Mouse (Mus musculus): Measurements from ENCODE around the gene Hnrnpll. TPM values are rescaled to one million over a fixed set of nuclear protein-coding genes. Genes with fewer than 3 reads are reported as not detected.

Hnrnpll gene
- polyA plus RNA-seq, 1 experiment from 2014 or later = 37.2 TPM

- H3K9me3 ChIP-seq (replicated peaks) = no peaks in the 10 kb centered on the region
- WGBS = 72% methylated on average over 3 of the region's 3 CpGs
- H3K4me3 ChIP-seq = no peak overlapping the region
- no peak for ATAC-seq (replicated peaks; ENCODE audit: insufficient number of reproducible peaks, insufficient read depth, low FRiP score, low read depth)
- no peak overlapping the region for H3K27ac ChIP-seq
- H3K36me3 ChIP-seq = no peaks in the 10 kb centered on the region
- no peaks in the 10 kb centered on the region for H3K27me3 ChIP-seq
- H3K4me1 ChIP-seq (replicated peaks) = peaks cover 1% of the 10 kb centered on the region; the same call in 1 of the 2 replicates
- H3K4me2 ChIP-seq = no peak overlapping the region
- no peak overlapping the region for H3K9ac ChIP-seq
Measured at GRCm38 (mm10) chr17:79995091-79995691, 66.9 kb downstream of the Hnrnpll start.

DNA sequence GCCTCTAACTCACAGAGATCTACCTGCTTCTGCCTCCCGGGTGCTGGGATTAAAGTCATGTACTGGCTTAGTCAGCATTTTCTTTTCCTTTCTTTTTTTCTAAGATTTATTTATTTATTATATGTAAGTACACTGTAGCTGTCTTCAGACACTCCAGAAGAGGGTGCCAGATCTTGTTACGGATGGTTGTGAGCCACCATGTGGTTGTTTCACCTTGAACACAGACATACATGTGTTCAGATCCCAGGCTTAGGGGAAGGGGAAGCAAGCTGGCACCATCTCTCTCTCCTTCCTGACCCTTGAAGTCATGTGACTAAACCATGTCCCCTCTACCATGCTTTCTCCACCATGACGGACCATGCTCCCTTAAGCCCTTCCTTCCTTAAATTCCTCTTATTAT, 70.0 kb downstream of the Hnrnpll start:
- no peak for ATAC-seq (replicated peaks; ENCODE audit: insufficient number of reproducible peaks, insufficient read depth, low FRiP score, low read depth)
- Histone ChIP-seq H3K27me3 (no peaks in the 10 kb centered on the region), H3K9me3 (replicated peaks) (no peaks in the 10 kb centered on the region), H3K36me3 (no peaks in the 10 kb centered on the region), H3K4me1 (replicated peaks) (peaks cover 7% of the 10 kb centered on the region), H3K9ac (no peak overlapping the region), H3K4me3 (no peak overlapping the region), H3K4me2 (no peak overlapping the region), H3K27ac (no peak overlapping the region)
- 88% methylated on average over 3 of the region's 3 CpGs for WGBS

- Histone ChIP-seq H3K4me2 (no peak overlapping the region), H3K4me3 (no peak overlapping the region), H3K27ac (no peak overlapping the region), H3K4me1 (replicated peaks) (peaks cover 7% of the 10 kb centered on the region), H3K27me3 (no peaks in the 10 kb centered on the region), H3K36me3 (no peaks in the 10 kb centered on the region), H3K9ac (no peak overlapping the region), H3K9me3 (replicated peaks) (no peaks in the 10 kb centered on the region)
- 74% methylated on average over 12 of the region's 12 CpGs for WGBS
- ATAC-seq (replicated peaks; ENCODE audit: insufficient number of reproducible peaks, insufficient read depth, low FRiP score, low read depth) = no peak
Measured at GRCm38 (mm10) chr17:79991166-79991958, 70.8 kb downstream of the Hnrnpll start.

GRCm38 (mm10) chr17:79990161-79990560, 72.0 kb downstream of the Hnrnpll start:
- H3K36me3 ChIP-seq = no peaks in the 10 kb centered on the region
- H3K9ac ChIP-seq = no peak overlapping the region
- ATAC-seq (replicated peaks; ENCODE audit: insufficient number of reproducible peaks, insufficient read depth, low FRiP score, low read depth) = no peak
- peaks cover 7% of the 10 kb centered on the region for H3K4me1 ChIP-seq (replicated peaks)
- WGBS = 54% methylated on average over 7 of the region's 7 CpGs
- H3K27ac ChIP-seq = no peak overlapping the region
- H3K4me2 ChIP-seq = no peak overlapping the region
- no peaks in the 10 kb centered on the region for H3K27me3 ChIP-seq
- no peaks in the 10 kb centered on the region for H3K9me3 ChIP-seq (replicated peaks)
- no peak overlapping the region for H3K4me3 ChIP-seq

GRCm38 (mm10) chr17:79984450-79984849, 77.7 kb downstream of the Hnrnpll start:
- no peaks in the 10 kb centered on the region for H3K27me3 ChIP-seq
- 92% methylated on average over 7 of the region's 7 CpGs for WGBS
- no peak for ATAC-seq (replicated peaks; ENCODE audit: insufficient number of reproducible peaks, insufficient read depth, low FRiP score, low read depth)

DNA sequence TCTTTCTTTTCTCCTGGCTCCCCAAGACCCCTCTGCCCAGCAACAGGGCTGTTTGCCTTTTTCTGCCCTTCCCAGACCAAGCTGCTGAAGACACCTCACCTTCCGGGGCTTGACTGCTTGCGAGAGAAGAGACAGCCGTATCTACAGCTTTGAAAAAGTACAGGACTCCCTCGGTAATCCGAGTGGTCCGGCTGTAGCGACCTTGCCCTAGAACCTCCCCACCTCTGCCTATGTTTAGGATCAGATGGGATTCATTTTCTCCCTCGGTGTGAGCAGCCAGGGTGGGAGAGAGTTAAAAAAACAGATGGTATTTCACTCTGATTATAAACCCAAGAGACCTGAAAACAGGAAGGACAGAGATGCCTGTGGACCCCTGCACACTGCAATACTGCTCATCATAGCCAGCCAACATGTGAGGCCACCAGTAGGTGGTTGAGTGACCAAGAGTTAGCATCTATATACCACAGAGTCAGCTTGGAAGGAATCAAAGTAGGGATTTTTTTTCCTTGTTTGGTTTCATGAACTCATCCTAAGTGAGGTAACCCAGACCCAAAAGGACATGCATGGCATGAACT, 79.1 kb downstream of the Hnrnpll start:
- H3K4me3 ChIP-seq = no peak overlapping the region
- no peaks in the 10 kb centered on the region for H3K36me3 ChIP-seq
- ATAC-seq (replicated peaks; ENCODE audit: insufficient number of reproducible peaks, insufficient read depth, low FRiP score, low read depth) = no peak
- H3K9me3 ChIP-seq (replicated peaks) = no peaks in the 10 kb centered on the region
- H3K4me1 ChIP-seq (replicated peaks) = peaks cover 6% of the 10 kb centered on the region; the same call in 1 of the 2 replicates
- H3K27ac ChIP-seq = no peak overlapping the region
- no peak overlapping the region for H3K4me2 ChIP-seq
- no peaks in the 10 kb centered on the region for H3K27me3 ChIP-seq
- 35% methylated on average over 8 of the region's 8 CpGs for WGBS
- no peak overlapping the region for H3K9ac ChIP-seq

More at GRCm38 (mm10) chr17:79984450-79984849, 77.7 kb downstream of the Hnrnpll start:
- H3K9ac ChIP-seq = no peak overlapping the region
- H3K4me2 ChIP-seq = no peak overlapping the region
- H3K4me1 ChIP-seq (replicated peaks) = peaks cover 7% of the 10 kb centered on the region
- no peaks in the 10 kb centered on the region for H3K36me3 ChIP-seq
- no peak overlapping the region for H3K4me3 ChIP-seq
- no peak overlapping the region for H3K27ac ChIP-seq
- no peaks in the 10 kb centered on the region for H3K9me3 ChIP-seq (replicated peaks)

GRCm38 (mm10) chr17:79982548-79982947, 79.6 kb downstream of the Hnrnpll start:
- H3K27ac ChIP-seq = no peak overlapping the region
- no peak for ATAC-seq (replicated peaks; ENCODE audit: insufficient number of reproducible peaks, insufficient read depth, low FRiP score, low read depth)
- H3K9me3 ChIP-seq (replicated peaks) = no peaks in the 10 kb centered on the region
- 44% methylated on average over 7 of the region's 7 CpGs for WGBS
- no peak overlapping the region for H3K4me3 ChIP-seq
- H3K9ac ChIP-seq = no peak overlapping the region
- H3K27me3 ChIP-seq = no peaks in the 10 kb centered on the region
- H3K4me2 ChIP-seq = no peak overlapping the region
- H3K4me1 ChIP-seq (replicated peaks) = peaks cover 6% of the 10 kb centered on the region; the same call in 1 of the 2 replicates
- H3K36me3 ChIP-seq = no peaks in the 10 kb centered on the region

DNA sequence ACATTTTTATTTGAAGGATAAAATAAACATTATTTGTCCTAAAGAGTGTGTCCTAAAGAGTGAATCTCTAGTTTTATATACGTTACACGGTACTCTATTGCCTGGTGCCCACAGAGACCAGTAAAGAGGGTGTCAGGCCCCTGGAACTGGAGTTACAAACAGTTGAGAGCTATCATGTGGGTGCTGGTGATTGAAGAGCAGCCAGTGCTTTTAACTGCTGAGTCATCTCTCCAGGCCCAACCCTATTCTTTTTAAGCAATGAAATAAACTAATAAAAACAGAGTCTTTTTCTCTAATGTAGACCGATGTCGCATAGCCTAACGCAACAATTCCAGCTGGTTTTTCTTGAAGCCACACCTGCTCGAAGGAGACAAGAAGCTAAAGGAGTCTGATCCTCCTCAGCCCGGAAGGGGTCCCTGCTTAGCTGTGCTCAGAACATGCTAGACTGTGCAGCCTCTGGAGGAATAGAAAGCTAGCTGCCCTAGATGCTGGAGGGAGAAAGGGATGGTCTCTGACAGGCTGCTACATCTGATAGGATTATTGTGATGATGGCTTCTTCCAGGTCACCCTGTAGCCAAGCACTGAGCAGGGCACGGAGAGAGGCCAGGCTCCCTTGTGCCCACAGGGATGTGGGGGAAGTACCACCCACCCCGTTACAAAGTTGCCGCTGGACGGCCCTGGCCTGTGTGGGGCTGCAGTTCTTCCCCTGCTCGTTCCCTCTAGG, 80.2 kb downstream of the Hnrnpll start:
- no peak overlapping the region for H3K4me2 ChIP-seq
- H3K4me1 ChIP-seq (replicated peaks) = peaks cover 7% of the 10 kb centered on the region; the same call in 1 of the 2 replicates
- H3K27me3 ChIP-seq = no peaks in the 10 kb centered on the region
- ATAC-seq (replicated peaks; ENCODE audit: insufficient number of reproducible peaks, insufficient read depth, low FRiP score, low read depth) = no peak
- WGBS = 64% methylated on average over 12 of the region's 12 CpGs
- no peaks in the 10 kb centered on the region for H3K36me3 ChIP-seq
- H3K4me3 ChIP-seq = no peak overlapping the region
- H3K9me3 ChIP-seq (replicated peaks) = no peaks in the 10 kb centered on the region
- H3K9ac ChIP-seq = no peak overlapping the region
- H3K27ac ChIP-seq = no peak overlapping the region

DNA sequence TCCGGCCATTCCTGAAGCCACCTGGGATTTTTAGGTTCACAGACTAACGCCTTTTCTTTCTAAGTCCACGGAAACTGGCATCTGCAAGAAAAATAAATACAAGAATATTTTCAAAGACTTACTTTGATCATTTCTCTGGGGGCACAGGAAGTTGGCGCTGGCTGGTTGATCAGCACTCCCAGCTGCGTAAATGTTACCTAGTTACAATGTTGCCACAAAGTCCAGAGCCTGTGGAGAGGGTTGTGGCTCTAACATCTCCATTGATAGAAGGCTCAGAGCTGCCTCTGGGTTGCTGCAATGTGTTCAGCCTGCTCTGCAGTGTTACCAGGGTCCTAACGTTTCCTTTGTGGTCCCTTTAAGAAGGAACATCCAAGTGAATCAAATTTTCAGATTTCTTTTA, 80.8 kb downstream of the Hnrnpll start:
- Histone ChIP-seq H3K36me3 (no peaks in the 10 kb centered on the region), H3K27ac (no peak overlapping the region), H3K4me2 (no peak overlapping the region), H3K27me3 (no peaks in the 10 kb centered on the region), H3K4me3 (no peak overlapping the region), H3K4me1 (replicated peaks) (peaks cover 12% of the 10 kb centered on the region), H3K9me3 (replicated peaks) (no peaks in the 10 kb centered on the region), H3K9ac (no peak overlapping the region)
- 69% methylated on average over 6 of the region's 6 CpGs for WGBS
- ATAC-seq (replicated peaks; ENCODE audit: insufficient number of reproducible peaks, insufficient read depth, low FRiP score, low read depth) = no peak

GRCm38 (mm10) chr17:79980421-79981120, 81.6 kb downstream of the Hnrnpll start:
- Histone ChIP-seq H3K27me3 (no peaks in the 10 kb centered on the region), H3K9ac (no peak overlapping the region), H3K4me3 (no peak overlapping the region), H3K36me3 (no peaks in the 10 kb centered on the region), H3K27ac (no peak overlapping the region), H3K9me3 (replicated peaks) (no peaks in the 10 kb centered on the region), H3K4me2 (no peak overlapping the region), H3K4me1 (replicated peaks) (peaks cover 18% of the 10 kb centered on the region)
- no peak for ATAC-seq (replicated peaks; ENCODE audit: insufficient number of reproducible peaks, insufficient read depth, low FRiP score, low read depth)
- WGBS = 74% methylated on average over 10 of the region's 10 CpGs
